Mouse (Mus musculus) thymus, adult 2 months (tissue): ENCODE measurements around the gene Gjd3.

Experiments
- CTCF ChIP-seq: fragments of 200-500 bp; IDR thresholded peaks from 2 replicates; pipeline ENCODE4 v1.5.1; 2012; ENCODE audit warnings: mild to moderate bottlenecking, control low read depth, low read length, moderate library complexity, borderline replicate concordance; ENCODE audit not compliant: control insufficient read depth, poor library complexity, insufficient read depth; ENCODE audit errors: extremely low read depth
- POLR2A ChIP-seq: fragments of 200-500 bp; IDR thresholded peaks from 2 replicates; pipeline ENCODE4 v1.6.1; 2012; ENCODE audit warnings: mild to moderate bottlenecking, low read length, control low read depth, moderate library complexity; ENCODE audit not compliant: control insufficient read depth, poor library complexity, insufficient read depth; ENCODE audit errors: extremely low read depth

DNA sequence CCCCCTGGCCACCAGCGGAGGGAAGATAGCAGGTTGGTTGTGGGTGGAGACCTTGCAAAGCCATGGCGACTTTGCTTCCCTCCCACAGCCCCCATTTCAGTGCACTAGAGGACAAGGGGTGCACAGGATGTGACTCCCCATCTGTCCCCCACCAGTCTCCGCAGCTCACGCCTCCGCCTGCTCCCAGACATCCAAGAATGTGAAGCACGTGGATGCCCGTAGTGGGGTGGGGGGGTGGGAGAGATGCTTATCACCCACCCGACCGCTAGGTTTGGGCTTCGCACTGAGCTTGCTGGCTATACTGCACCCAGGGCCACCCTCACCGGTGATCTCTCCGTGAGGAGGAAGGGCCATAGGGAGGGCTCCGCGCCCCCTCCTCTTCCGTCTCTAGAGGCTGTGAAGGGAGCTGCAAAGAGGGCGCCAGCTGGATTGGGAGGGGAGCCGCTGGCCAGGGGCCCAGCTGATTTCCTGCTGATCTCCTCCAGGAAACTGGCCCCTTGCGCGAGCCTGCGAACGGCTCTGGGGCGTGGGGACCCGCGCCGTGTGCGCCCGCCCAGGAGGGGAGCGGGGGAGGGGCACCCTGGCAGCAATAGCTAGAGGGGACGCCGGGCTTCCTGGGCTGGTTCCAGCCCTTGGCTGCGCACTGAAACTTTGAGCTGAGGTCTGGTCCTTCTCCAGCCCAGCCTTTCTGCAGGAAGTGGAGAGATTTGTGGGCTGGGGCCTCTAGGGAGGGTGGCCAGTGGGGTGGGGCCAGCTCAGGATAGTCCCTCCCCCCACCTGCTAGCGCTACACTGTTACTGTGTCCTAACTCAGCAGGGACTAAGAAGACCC is 19.4 kb downstream of the Gjd3 start:
- TF ChIP-seq CTCF (0 out of 2 replicates have a peak, but pooled peaks have one; percentile 34), POLR2A (0 out of 2 replicates have a peak, but pooled peaks have one; percentile 35)
